Mouse (Mus musculus): Measurements from ENCODE around the gene Slc35e3.
"Not testable (repeated sequence)": the region's sequence is repeated elsewhere in the genome, so short reads cannot be mapped to it uniquely, and the experiment has no call there.

Gene Slc35e3

DNA sequence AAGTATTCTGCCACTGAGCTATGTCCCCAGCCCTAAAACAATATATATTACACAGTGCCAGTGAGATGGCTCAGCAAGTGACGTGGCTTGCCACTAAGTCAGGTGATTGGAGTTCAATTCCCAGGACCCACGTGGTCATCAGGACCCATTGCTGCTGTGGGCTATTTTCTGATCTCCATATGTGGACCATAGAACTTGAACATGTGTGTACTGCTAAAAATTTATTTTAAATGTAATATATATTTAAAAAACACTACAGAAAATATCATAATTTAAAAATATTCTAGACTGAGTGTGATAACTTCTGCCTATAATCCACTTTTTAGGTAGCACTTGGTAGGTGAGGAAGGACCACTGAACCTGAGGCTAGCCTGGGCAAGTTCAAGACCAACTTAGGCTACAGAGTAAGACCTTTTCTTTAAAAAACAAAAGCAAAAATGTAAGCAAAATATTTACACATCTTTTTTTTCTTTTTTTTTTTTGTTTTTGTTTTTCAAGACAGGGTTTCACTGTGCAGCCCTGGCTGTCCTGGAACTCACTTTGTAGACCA lies 16.2 kb upstream of the Slc35e3 start:
- no peak for DNase-seq (ENCODE audit: low spot score)

DNA sequence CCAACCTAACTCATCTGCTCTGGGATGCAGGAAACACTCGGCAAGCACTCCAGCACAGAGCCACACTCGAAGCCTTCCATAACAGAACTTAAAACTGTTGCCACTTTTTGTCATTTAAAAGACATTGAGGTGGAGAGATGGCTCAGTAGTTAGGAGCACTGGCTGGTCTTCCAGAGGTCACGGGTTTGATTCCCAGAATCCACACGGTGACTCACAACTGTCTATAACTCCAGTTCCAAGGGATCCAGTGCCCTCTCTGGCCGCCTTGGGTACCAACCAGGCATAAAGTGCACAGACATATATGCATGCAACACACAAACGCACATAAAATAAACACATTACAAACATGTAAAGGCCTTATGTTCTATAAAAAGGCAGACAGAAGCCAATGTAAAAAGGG lies 15.4 kb upstream of the Slc35e3 start:
- DNase-seq (ENCODE audit: low spot score), result no peak

DNA sequence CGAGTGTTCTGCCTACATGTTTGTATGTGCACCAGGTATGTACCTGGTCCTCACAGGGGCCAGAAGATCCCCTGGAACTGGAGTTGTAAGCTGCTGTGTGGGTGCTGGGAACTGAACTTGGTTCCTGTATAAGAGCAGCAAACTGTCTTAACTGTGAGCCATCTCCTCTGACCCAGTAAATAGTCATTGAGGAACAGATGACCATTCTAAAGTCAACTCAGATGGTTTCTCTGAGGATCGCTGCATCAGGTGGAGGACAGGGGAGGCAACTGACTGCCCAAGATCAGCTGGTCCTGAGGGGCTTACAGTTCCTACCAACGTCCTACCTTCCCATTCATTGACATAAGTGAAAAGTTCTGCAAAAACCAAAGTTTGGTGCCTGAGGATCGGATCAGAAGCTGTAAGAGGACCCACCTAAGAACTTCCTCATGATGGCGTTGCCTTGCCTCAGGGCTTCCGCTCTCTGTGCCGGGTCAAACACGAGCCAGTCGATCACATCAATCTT lies 14.7 kb upstream of the Slc35e3 start:
- DNase-seq (ENCODE audit: low spot score), result no peak

DNA sequence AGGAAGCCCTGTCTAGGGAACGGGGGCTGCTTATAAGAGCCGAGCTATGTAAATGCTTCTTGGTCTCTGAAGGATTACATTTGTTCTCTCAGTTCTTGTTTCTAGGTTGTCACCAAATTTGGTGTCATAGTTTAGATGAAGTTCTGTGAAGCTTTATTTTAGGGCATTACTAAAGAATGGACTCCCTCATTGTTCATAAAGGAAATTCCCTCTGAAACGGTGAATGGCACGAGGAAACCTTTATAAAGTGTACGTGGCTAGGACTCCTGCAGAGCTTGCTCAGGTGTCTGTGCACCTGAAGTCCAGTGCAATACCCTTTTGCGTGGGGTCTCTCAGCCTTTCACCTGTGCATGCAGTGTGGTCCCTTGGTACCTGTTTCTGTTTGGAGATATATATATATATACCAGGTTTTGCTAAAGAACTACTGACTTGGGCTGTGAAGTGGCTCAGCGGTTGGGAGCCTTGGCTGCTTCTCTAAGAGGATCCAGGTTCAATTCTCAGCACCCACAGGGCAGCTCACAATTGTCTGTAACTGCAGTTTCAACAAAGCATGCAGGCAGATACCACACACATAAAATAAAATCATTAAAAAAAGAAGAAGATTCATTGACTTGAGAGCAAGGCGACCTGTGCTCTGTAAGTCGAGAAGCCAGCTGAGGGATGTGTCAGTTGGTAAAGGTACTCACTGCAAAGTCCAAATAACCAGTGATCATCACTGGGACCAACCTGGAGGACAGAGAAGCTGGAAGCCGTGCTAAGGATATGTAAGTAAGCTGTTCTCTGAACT lies 13.9 kb upstream of the Slc35e3 start:
- no peak for DNase-seq (ENCODE audit: low spot score)

DNA sequence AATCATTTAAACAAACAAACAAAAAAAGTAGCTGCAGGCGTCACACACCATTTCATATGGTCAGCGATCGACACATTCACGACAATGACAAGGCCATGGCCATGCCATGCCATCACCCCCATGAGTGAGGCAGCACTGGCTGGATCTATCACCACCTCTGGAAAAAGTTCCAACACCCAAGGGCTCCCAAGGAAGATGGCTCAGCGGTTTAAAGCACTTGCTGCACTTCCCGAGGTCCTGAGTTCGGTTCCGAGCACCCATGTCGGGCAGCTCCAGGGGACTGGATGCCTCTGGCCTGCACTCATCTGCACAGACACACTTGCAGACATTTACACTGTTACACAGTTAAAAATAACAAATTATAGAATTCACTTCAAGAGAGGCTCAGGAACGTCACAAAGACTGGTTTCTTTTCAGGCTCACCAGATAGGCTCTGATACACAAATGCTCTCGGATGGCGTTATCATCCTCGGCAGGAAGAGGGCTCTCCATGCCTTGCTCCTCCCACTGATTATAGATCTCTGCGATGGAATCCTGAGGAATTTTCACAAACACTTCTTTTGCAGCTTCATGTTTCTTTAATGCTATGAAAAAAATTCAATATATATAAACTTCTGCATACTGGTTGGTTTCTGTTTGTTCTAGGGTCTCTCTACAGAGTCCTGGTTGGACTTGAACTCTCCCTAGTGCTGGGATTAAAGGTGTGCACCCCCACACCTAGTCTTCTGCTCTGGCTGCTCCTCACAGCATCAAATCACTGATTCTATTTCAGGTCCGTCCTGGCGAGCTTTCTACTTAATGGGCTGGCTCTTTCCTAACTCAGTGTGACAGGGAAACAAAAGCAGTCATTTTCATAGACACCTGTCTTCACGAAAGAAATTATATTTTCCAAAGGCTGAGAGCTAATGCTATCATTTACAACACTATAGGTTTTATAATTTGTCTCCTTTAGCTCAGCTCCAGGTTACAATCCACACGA lies 12.9 kb upstream of the Slc35e3 start:
- no peak for DNase-seq (ENCODE audit: low spot score)

DNA sequence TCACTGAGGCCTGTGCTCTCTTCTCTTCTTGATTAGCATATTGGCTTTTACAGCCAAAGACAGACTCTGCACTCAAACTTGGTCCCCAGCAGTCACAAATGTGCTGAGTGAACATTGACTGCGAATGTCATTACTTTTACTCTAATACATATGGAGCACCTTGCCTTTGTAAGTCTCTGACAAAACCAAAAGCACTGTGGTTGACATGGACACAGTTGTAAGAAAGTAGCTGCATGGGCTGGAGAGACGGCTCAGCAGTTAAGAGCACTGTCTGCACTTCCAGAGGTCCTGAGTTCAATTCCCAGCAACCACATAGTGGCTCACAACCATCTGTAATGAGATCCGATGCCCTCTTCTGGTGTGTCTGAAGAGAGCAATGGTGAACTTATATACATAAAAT lies 12.2 kb upstream of the Slc35e3 start:
- DNase-seq (ENCODE audit: low spot score), result not testable (repeated sequence)

DNA sequence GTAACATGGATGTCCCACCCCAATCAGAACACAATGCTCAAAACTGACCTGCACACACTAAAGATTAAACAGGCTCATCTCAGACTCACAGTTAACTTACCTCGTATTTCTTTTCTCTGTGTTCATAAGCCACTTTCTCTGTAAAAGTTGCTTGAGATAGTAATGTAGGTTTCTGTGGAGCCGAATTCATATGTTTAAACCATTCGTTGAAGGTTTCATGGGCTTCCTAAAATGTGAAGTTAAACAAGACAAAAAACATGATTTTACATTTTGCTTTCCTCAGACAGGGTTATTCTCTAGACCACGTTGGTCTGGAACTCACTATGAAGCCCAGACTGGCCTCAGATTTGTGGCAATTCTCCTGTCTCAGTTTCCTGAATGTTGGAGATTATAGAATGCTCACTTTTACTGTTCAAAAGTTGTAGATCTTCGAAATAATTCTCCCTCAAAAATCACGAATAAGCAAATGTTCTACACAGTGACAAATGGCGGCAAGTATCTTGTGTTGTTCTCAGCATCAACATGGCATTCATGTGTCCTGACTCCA lies 11.7 kb upstream of the Slc35e3 start:
- DNase-seq (ENCODE audit: low spot score), result no peak

DNA sequence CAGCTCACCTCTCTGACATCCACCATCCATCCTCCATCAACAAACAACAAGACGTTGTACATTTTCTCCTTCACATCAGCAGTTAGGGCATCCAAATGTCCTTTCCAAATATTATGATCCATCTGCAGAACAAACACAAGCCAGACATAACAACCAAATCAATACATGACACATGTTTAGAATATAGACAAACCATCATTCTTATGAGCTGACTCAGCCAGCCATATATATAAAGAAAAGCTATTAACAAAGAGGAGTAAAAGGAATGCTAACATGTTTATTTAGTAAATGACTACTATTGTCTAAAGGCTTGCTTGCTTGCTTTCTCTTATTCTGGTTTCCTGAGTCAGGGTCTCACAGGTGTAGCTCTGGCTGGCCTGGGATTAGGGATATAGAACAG lies 11.1 kb upstream of the Slc35e3 start:
- DNase-seq (ENCODE audit: low spot score), result no peak

DNA sequence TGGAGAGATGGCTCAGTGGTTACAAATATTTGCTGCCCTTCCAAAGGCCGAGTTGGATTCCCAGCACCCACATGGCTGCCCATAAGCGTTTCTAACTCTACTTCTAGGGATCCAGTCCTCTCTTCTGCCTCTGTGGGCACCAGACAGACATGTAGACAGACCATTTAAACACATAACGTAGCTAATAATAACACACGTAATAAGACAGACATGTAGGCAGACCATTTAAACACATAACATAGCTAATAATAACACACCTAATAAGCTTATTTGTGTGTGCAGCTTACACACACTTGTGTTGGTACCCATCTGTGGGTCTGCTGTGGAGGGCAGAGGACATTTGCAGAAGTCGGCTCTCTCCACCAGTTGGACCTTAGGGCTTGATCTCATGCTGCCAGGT lies 10.6 kb upstream of the Slc35e3 start:
- DNase-seq (ENCODE audit: low spot score), result no peak

DNA sequence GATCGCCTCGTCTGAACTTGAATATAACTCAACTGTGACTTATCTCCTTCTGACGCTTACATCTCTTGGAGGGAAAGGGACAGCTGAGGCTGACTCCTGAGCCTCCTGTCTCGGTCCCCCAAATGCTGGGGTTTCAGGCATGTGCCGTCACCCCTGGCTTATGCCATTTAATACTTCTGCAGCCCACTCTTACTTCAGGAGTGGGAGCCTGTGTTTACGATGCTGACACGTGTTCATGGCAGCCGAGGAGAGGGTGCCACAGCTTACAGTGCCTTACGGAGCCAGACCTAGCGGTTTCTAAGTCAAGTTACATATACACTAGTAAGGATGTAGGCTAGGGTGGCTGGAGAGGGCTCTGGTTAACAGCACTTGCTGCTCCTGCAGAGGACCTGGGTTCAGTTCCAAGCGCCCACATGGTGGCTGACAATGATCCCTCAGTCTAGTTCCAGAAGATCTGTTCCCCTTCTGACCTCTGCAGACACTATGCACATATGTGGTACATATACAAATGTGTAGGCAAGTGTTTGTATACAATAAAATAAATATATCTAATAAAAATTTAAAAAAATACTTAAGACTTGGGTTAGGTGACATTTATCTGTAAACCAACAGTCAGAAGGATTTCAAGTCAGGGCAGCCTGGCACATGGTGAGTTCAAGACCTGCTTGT lies 9.8 kb upstream of the Slc35e3 start:
- no peak for DNase-seq (ENCODE audit: low spot score)

DNA sequence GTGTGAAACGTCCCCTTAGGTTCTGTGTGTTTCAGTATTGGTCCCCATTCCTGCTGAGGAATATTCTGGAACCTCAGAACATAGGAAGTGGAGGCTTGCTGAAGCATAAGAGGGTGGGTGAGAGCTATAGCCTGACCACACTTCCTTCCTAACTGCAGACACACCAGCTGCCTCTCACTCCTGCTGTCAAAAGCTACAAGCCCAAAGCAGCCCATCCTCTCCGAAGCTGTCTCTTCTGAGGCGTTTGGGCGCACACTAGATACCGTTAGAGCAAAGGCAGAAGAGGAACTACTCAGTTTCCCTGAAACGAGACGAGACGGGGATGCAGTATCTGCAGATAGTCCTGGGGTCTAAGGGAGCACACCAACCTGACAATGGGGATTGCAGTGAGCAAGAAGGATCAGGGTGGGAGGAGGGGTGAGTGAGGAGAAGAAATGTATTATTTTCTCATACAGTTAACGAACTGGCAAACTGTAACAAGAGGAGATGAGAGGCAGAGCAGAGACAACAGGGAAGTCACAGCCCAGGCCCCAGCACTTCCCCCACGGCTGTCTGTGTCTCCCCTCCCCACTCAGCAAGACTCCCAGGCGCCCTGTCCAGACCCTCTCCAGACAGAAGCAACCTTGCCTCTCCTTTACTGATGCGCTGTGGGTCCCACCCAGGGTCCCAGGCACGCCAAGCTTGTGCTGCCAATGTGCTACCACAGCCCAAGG lies 9.1 kb upstream of the Slc35e3 start:
- DNase-seq (ENCODE audit: low spot score), result no peak

DNA sequence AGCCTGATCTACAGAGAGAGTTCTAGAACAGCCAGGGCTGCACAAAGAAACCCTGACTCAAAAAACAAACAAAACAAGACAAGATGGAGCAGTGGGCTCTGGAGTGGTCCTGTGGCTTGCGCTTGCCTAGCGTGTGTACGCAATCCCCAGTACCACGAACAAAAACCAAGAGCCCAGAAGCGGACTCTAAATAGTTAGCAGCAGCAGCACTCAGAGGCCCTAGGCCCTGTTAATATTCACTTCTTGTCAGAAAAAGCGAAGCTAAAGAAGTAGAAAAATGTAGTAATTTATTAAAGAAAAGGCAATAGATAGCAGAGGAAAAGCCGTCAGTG lies 8.4 kb upstream of the Slc35e3 start:
- no peak for DNase-seq (ENCODE audit: low spot score)

DNA sequence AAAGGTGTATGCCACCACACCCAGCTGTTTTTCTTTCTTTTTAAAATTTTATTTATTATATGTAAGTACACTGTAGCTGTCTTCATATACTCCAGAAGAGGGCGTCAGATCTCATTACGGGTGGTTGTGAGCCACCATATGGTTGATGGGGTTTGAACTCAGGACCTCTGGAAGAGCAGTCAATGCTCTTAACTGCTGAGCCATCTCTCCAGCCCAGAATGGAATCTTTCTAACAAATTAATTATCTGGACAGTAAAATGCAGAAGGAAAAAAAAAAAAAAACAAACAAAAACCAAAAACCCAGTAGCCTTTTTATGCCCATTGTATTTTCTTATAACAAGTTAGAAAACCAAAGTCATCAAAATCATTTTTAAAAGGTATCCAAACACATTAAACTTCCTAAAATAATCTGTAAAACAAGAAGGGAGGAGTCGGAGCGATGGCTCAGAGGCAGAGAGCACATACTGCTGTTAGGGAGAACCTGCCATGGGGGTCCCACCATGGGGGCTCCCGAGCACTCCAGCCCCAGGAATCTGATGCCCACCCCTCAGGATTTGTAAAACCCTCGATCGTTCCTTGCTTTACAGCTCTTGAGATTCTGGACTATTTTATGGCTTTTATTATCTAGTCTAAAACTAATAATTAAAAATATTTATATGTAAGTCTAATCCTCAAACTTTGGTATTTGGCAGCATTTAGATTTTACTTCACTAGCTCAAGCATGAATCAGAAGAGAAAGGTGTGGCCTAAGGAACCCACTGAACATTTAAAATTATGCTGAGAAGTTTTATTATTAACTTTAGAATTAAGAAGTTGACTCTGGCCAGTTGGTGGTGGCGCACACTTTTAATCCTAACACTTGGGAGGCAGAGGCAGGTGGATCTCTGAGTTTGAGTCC lies 7.8 kb upstream of the Slc35e3 start:
- DNase-seq (ENCODE audit: low spot score), result no peak

DNA sequence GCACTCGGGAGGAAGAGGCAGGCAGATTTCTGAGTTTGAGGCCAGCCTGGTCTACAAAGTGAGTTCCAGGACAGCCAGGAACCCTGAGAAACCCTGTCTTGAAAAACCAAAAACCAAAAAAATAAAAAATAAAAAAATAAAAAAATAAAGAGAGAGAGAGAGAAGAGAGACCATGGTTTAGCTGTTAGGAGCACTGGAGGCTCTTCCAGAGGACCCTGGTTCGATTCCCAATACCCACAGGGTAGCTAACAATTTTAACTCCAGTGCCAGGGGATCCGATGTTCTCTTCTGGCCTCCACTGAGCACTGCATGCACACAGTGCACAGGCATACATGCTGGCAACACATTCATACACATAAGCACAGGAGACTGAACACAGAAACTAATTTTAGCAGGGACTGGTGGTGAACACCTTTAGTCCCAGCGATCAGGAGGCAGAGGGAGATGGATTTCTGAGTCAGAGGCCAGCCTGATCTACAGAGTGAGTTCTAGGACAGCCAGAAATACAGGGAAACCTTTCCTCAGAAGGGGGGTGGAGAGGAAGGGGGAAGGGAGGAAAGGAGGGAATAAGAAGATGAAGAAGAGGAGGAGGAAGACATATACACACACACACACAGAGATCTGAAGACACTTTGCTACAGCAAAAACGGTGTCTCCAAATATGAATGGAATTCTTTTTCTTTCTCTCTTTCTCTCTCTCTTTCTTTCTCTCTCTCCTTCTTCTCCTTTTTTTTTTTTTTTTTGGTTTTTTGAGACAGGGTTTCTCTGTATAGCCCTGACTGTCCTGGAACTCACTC lies 6.9 kb upstream of the Slc35e3 start:
- DNase-seq (ENCODE audit: low spot score), result no peak

DNA sequence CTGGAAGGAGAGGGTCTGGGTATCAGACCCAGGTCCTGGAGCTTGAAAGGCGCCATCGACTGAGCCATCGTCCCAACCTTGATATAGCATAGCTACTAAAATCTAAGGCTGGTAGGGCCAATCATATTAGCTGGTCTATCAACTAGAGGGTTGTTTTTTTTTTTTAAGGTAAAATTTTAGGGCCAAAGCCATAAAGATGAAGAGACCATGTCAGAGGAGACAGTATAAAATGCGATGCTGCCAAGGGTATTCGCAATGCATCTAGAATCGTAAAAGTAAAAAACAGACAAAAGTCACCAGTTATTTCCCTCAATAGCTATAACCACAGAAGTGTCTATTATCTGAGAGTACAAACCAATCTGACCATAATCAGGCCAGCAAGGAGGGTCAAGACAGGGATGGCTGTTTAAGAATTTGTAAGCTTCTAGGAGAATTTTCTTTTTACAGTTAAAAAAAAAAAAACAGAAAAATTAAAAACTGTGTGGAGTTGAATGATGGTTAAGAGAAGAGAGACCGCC lies 6.2 kb upstream of the Slc35e3 start:
- no peak for DNase-seq (ENCODE audit: low spot score)

DNA sequence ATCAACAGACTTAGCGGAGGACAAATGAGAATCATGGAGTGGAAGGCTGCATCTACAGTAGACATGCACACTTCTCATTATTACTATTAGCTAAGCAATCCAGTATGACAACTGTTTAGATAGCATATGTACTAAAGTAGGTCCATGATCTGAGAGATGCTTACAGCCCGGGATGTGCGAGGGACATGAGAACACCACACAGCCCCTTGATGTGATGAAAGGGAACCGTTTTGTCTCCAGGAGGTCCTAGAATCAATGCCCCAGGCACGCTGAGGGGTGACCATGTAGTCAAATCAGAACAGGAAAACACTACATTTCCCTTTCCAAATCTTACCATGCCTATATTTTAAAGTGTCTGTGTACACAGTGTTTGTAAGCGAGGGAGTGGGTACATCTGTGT lies 5.6 kb upstream of the Slc35e3 start:
- no peak for DNase-seq (ENCODE audit: low spot score)

DNA sequence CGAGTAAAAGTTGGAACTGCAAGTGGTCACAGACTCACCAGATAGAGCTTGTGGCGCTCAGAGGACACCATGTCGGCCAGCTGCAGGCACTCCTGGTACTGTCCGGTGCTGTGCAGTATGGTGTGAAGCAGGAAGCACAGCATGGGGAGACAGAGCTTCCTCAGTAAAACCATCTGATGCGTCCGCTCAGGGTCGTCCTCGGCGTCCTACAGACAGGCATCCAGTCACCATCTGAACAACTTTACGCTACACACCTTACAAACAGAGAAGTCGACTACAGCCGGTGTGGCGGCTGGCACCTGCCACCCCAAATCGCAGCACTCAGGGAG lies 5.1 kb upstream of the Slc35e3 start:
- no peak for DNase-seq (ENCODE audit: low spot score)

DNA sequence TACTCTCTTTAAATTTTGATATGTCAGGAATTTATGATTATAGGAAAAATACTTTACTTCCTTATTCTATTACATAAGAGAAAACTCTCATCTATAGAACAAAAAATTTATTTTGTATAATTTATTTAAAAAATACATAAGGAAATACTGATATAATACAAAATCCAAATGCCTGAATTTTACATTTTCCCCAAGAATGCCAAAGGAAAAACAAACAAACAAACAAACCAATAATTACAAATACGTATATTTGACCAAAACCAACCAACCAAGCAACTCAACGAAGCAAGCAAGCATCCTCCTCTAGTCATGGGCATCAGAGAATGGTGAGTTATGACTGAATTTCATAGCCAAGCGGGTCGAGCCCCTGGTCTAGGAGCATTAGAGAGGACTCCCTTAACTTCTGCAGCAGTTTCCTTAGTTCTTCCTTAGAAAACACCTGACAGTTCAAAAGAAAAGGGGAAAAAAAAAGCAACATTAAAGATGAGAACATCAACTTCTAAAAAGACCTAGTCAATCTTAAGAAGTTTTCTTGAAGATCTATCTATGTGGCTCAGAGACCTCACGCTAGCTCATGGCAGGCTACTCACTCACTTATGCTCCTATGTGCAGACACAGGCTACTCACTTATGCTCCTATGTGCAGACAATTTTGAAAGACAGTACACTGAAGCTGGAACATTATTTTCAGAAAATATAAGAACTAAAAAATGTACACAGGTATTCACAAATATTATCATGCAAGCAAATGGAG lies 4.5 kb upstream of the Slc35e3 start:
- no peak for DNase-seq (ENCODE audit: low spot score)
